Mouse (Mus musculus) liver, adult 2 months (tissue): Measurements from ENCODE around the gene Pml.

ENCODE experiments used
- CTCF ChIP-seq: fragments of 200-500 bp; IDR thresholded peaks from 2 replicates; pipeline ENCODE4 v1.5.1; 2011; ENCODE audit warnings: low read depth, low read length, control low read depth
- POLR2A ChIP-seq: fragments of 200-500 bp; IDR thresholded peaks from 2 replicates; pipeline ENCODE4 v1.6.1; 2011; ENCODE audit warnings: low read length, control low read depth; ENCODE audit not compliant: insufficient read depth; ENCODE audit errors: extremely low read depth

GRCm38 (mm10) chr9:58213377-58213776, 36.2 kb downstream of the Pml start:
- no peak for TF ChIP-seq CTCF
- TF ChIP-seq POLR2A: no peak
